Mouse (Mus musculus): Measurements from ENCODE around the gene Ivl. TPM values are rescaled to one million over a fixed set of nuclear protein-coding genes. Genes with fewer than 3 reads are reported as not detected.

Gene Ivl
- total RNA-seq (2017): not detected in 3 replicates

GRCm38 (mm10) chr3:92573449-92574041 is at the start of gene Ivl:
Ivl (minus strand) TSS chr3:92573735.
- no peak for ATAC-seq (replicated peaks; ENCODE audit: insufficient number of reproducible peaks, low FRiP score, low TSS enrichment, poor library complexity, severe bottlenecking)

- no peak for ATAC-seq (replicated peaks; ENCODE audit: insufficient number of reproducible peaks, low FRiP score, low TSS enrichment, poor library complexity, severe bottlenecking)
Observed at GRCm38 (mm10) chr3:92621560-92621959, 48.0 kb upstream of the Ivl start, which contains the start of gene Lce6a. Lce6a (minus strand) TSS chr3:92621660.

GRCm38 (mm10) chr3:92609804-92610203 is 36.3 kb upstream of the Ivl start:
- no peak for ATAC-seq (replicated peaks; ENCODE audit: insufficient number of reproducible peaks, low FRiP score, low TSS enrichment, poor library complexity, severe bottlenecking)

- no peak for ATAC-seq (replicated peaks; ENCODE audit: insufficient number of reproducible peaks, low FRiP score, low TSS enrichment, poor library complexity, severe bottlenecking)
Observed at GRCm38 (mm10) chr3:92607392-92607791, 33.9 kb upstream of the Ivl start, which contains the start of gene 2210017I01Rik. 2210017I01Rik (minus strand) TSS chr3:92607492.

- no peak for ATAC-seq (replicated peaks; ENCODE audit: insufficient number of reproducible peaks, low FRiP score, low TSS enrichment, poor library complexity, severe bottlenecking)
Observed at GRCm38 (mm10) chr3:92602169-92602568, 28.6 kb upstream of the Ivl start.

- no peak for ATAC-seq (replicated peaks; ENCODE audit: insufficient number of reproducible peaks, low FRiP score, low TSS enrichment, poor library complexity, severe bottlenecking)
Observed at GRCm38 (mm10) chr3:92600456-92600855, 26.9 kb upstream of the Ivl start.

- ATAC-seq (replicated peaks; ENCODE audit: insufficient number of reproducible peaks, low FRiP score, low TSS enrichment, poor library complexity, severe bottlenecking): no peak
Observed at GRCm38 (mm10) chr3:92599973-92600372, 26.4 kb upstream of the Ivl start.

GRCm38 (mm10) chr3:92598429-92598828 is 24.9 kb upstream of the Ivl start:
- ATAC-seq (replicated peaks; ENCODE audit: insufficient number of reproducible peaks, low FRiP score, low TSS enrichment, poor library complexity, severe bottlenecking): no peak

GRCm38 (mm10) chr3:92588858-92589257 is 15.3 kb upstream of the Ivl start, which contains the start of gene Smcp:
Smcp (minus strand) TSS chr3:92588997.
- ATAC-seq (replicated peaks; ENCODE audit: insufficient number of reproducible peaks, low FRiP score, low TSS enrichment, poor library complexity, severe bottlenecking): no peak

- no peak for ATAC-seq (replicated peaks; ENCODE audit: insufficient number of reproducible peaks, low FRiP score, low TSS enrichment, poor library complexity, severe bottlenecking)
Observed at GRCm38 (mm10) chr3:92587190-92587589, 13.7 kb upstream of the Ivl start.

- ATAC-seq (replicated peaks; ENCODE audit: insufficient number of reproducible peaks, low FRiP score, low TSS enrichment, poor library complexity, severe bottlenecking): no peak
Observed at GRCm38 (mm10) chr3:92585055-92585454, 11.5 kb upstream of the Ivl start.

GRCm38 (mm10) chr3:92583164-92583826 is 9.8 kb upstream of the Ivl start:
- no peak for ATAC-seq (replicated peaks; ENCODE audit: insufficient number of reproducible peaks, low FRiP score, low TSS enrichment, poor library complexity, severe bottlenecking)

- no peak for ATAC-seq (replicated peaks; ENCODE audit: insufficient number of reproducible peaks, low FRiP score, low TSS enrichment, poor library complexity, severe bottlenecking)
Observed at GRCm38 (mm10) chr3:92579508-92579907, 6.0 kb upstream of the Ivl start.

GRCm38 (mm10) chr3:92578652-92579413 is 5.3 kb upstream of the Ivl start:
- no peak for ATAC-seq (replicated peaks; ENCODE audit: insufficient number of reproducible peaks, low FRiP score, low TSS enrichment, poor library complexity, severe bottlenecking)

GRCm38 (mm10) chr3:92572514-92573155 is 900 bp downstream of the Ivl start:
- ATAC-seq (replicated peaks; ENCODE audit: insufficient number of reproducible peaks, low FRiP score, low TSS enrichment, poor library complexity, severe bottlenecking): no peak

- ATAC-seq (replicated peaks; ENCODE audit: insufficient number of reproducible peaks, low FRiP score, low TSS enrichment, poor library complexity, severe bottlenecking): no peak
Observed at GRCm38 (mm10) chr3:92568752-92569151, 4.8 kb downstream of the Ivl start.

- ATAC-seq (replicated peaks; ENCODE audit: insufficient number of reproducible peaks, low FRiP score, low TSS enrichment, poor library complexity, severe bottlenecking): no peak
Observed at GRCm38 (mm10) chr3:92565418-92565817, 8.1 kb downstream of the Ivl start.

GRCm38 (mm10) chr3:92534411-92534810 is 39.1 kb downstream of the Ivl start, which contains the start of gene 2310046K23Rik:
2310046K23Rik (minus strand) TSS chr3:92534511.
- ATAC-seq (replicated peaks; ENCODE audit: insufficient number of reproducible peaks, low FRiP score, low TSS enrichment, poor library complexity, severe bottlenecking): no peak
